Mouse (Mus musculus) 416B (cell line): ENCODE results near the gene Copb1.
"Not testable (repeated sequence)": the region's sequence is repeated elsewhere in the genome, so short reads cannot be mapped to it uniquely, and the experiment has no call there.

Experiments used
- DNase-seq: peaks from one replicate; pipeline ENCODE4 v3.0.0; 2011; ENCODE audit warnings: low read depth

Copb1 gene

GRCm38 (mm10) chr7:114216908-114217307 is 37.6 kb downstream of the Copb1 start:
- DNase-seq, result no peak

GRCm38 (mm10) chr7:114214385-114214784 is 40.1 kb downstream of the Copb1 start:
- DNase-seq, result no peak

- DNase-seq, result peak; percentile 59
These were observed 41.0 kb downstream of the Copb1 start for GRCm38 (mm10) chr7:114213537-114213936.

DNA sequence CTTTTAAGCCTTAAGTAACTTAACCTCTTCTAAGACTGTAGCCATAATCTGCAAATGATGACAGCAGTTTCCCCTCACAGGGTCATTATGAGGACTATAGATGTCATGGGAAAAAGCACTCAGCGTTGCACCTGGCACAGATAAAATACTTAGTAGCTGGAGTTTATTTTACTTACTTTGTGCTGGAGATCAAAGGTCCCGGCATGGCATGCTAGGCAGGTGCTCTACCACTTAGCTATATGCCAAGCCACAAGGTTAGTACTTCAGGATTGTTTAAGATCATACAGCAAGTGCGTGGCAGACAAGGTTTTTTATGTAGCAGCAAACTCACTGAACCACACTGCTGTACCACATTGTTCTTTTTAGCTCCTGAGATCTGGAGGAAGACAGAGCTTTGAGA is 43.9 kb downstream of the Copb1 start:
- no peak for DNase-seq

- no peak for DNase-seq
These were observed 44.7 kb downstream of the Copb1 start for GRCm38 (mm10) chr7:114209841-114210240.

DNA sequence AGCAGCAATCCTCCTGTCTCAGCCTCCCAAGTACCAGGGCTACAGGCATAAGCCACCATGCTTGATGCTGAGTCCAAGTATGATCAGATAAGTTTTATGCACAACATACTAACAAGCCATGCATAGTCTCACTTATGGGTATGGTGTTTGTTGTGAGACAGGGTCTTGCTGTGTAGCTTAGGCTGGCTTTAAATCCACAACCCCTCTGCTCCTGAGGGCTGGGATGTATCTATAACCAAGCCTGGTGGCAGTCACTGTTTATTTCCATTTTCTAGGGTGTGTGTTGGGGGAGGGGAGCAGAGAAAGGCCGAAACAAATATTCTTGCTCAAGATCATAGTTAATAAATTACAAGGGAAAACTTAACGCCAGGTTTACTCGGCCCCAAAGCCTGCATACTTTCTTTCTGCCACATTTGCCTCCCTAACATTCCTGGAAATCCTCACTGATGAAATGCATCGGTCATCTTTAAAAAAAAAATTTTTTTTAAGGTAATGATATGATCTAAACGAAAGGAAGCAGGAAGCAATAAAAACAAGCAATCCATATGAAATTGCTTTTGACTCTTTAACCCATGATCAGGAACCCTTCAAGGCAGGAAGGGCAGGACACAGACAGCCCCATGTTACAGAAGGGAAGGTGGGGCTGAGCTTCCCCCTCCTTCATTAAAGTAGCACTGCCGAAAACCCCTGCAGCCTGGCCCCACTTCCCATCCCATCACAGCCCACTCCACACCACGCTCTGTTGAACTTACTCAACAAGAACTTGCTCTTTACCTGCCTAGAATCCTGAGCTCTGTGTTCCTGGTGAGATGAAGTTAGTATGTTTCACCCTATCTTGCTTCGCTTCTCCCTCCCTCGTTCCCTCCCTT is 50.8 kb downstream of the Copb1 start:
- no peak for DNase-seq

GRCm38 (mm10) chr7:114202972-114203404 is 51.5 kb downstream of the Copb1 start:
- no peak for DNase-seq

DNA sequence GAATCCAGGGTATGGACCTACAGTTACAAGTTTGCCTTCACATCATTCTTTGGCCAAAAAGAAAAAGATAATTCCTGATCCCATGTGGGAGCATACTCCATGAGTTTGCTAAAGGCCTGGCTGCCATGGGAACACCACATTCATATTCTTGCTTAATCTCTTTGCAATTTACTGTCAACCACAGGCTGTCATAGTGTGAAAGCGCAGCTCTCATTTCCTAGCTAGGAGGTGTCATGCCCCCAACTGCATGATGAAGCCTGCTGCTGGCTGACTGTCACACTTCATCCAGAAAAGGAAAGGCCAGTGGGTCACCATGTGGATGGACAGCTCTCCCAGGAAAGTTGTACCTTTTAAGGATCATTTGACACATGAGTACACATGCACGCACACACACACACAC is 53.9 kb downstream of the Copb1 start:
- no peak for DNase-seq

DNA sequence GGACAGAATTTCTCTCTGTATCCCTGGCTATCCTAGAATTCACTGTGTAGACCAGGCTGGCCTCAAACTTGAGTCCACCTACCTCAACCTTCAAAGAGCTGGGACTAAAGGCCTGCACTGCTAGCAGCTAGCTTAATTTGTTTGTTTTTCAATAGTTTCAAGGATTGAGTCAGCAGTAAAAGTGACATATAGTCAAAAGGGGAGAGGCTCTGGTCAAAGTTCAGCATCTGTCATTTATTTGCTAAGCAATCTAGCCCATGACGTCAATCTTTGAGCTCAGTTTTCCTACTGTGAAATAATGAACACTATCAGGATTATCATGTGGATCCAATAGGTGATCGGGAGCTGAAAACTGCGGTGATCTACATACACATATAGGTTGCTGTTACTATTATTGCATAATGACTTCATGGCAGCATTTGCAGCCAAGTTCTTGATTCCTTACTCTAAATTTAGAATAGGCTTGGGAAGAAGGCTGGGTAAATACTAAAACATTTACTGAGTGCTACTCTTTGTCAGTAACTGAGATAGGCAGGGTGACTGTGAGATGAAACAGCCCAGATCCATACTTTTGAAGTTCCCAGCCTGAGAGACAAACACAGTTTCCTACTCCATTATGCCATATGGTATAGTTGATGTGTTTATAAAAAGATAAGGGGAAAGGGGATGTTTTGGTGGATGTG is 54.9 kb downstream of the Copb1 start:
- no peak for DNase-seq

DNA sequence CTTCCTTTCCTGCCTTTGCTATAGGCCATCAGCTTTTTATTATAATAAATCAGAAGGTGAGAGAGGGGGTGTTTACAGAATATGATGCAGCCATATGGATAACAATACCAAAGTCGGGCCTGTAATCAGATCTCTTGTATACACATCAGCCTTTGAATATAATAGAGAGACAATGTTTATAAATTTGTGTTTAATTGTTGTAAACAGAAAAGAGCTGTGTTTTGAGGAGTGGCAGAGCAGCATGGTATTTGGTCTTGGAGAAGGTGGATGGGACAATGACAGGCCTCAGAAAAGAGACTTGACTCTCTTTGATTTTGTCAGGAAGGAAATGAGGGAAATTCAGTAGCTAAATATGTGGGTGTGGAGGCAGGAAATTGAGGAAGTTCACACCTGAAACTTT is 56.3 kb downstream of the Copb1 start:
- no peak for DNase-seq

GRCm38 (mm10) chr7:114196588-114196987 is 57.9 kb downstream of the Copb1 start:
- DNase-seq, result not testable (repeated sequence)

- DNase-seq, result not testable (repeated sequence)
These were observed 59.7 kb downstream of the Copb1 start for GRCm38 (mm10) chr7:114194788-114195187.

DNA sequence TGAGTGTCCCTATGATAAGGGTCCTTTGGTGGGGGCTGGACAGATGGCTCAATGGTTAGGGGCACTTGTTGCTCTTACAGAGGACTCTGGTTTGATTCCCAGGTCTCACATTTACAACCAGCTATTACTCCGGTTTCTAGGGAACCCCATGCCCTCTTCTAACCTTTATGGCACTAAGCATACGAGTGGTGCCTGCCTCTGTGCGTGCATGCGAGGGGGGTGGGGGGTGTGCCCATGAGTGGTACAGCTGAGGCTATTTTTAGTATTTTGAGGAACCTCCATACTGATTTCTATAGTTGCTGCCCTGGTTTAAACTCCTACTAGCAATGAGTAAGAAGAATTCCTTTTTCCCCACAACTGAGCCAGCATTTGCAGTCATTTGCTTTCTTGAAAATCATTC is 60.3 kb downstream of the Copb1 start:
- DNase-seq, result no peak

GRCm38 (mm10) chr7:114193284-114194067 is 61.0 kb downstream of the Copb1 start:
- no peak for DNase-seq

DNA sequence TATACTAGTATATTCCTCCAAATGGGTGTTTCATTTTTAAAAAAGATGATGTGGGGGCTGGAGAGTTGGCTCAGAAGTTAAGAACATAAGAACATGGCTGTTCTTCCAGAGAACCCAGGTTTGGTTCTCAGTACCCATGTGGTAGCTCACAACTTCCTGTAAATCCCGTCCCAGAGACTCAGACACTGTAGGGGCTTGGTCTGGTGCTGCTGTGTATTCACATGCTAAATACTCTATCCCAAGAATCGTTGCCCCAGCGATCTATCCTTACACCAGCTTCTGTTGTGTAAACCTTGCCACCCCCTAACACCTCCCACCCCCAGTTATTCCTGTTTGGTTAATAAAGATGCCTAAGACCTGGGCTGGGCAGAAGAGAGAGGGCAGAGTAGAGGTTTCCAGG is 61.9 kb downstream of the Copb1 start:
- no peak for DNase-seq

GRCm38 (mm10) chr7:114183416-114183815 is 71.1 kb downstream of the Copb1 start:
- no peak for DNase-seq

DNA sequence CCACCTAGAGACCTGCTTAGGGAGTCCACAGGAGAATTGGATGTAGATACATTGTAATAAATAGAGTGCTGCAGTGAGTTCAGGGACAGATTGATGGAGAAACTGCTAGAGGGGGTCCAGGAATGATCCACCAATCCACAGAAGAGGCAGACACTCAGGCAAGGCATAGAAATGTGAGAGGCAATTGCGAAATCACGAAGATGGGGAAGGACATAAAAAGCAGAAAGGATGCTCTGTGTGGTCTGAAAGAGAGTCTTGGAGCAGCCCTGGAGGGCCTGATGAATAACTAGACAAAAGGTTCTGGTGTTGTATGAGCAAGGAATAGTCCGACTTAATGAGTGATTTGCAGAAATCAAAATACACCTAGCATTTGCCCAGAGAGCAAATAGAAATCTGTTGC is 71.8 kb downstream of the Copb1 start:
- no peak for DNase-seq

DNA sequence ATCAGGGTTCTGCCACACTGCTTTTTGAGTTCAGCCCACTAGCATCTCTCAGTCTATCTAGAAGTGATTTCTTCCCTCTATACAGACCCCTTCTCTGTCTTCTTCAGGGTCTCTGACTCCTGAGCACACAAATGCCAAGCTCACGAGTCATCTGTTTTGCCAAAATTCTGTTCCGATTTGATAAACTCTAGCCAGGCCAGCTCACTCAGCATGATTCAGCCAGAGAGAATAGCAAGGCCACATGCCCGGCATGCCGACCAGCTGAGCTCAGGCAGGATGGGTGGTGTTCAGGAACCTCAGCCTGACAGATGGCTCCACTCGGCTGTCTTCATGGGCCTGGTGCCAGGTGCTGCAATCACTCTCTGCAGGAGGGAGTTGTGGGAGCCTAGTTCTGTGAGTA is 73.1 kb downstream of the Copb1 start:
- DNase-seq, result peak; percentile 11

DNA sequence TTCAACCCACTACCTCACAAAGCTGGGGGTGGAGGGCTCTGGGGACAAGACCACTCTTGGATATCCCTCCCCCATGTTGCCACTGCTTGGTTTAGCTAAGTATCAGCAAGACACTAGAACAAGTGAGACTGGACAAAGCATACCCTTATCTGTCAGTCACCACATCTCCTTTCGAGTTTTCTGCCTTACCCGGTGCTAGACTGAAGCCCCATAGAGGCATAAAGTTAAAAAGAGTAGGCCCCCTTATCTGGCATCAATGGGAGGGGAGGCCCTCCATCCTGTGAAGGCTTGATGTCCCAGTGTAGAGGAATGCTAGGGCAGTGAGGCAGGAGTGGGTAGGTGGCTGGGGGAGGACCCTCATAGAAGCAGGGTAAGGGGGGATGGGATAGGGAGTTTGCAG is 77.9 kb downstream of the Copb1 start:
- no peak for DNase-seq

DNA sequence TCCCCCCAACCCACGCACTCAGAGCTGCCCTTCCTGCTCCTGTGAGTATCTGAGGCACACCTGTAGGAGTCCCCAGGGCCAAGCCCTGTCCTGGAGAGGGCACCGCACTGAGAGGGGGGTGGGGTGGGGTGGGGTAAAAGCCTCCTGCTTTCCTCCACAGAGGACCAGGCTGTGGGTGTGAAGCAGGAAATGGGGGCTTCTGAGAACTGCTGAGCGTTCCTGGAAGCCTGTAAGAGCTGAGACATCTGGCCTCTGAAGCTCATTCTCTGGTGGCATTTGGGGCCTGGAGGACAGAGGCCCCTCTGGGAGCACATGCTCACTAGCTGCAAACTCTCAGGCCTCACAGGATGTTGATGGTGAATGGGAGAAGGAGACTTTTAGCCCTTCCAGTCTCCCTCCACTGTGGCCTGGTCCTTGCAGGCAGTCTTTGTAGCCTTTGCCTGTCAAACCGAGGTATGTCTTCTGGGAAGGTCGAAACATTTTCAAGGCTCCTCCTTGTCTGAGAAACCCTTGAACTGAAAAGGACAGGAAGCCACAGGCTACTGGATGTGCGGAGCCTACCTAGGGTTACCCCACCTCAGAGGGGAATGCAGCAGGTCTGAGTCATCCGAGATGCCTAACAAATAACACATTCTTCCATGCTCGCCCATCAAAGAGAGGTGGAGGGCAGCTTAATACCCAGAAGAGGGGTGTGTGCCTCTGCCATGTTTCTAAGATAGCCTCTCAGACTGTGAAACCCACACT is 83.0 kb downstream of the Copb1 start:
- no peak for DNase-seq

DNA sequence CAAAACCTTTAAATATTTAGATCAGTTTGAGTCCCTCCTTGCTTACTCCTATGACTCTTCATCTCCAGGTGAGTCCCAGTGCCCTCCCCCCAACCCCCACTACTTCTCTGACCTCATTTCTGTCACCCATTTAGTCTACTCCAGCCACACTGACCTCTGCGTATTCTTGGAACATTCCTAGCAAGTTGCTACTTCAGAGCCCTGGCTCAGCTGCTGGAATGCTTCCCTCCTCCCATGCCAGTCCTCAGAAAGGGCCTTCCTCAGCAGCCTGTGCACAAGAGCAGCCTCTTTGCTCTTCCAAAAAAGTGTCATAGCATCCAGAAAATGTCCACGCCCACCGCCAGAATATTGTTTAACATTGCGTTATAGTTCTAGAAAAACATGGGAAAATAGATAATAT is 84.5 kb downstream of the Copb1 start:
- no peak for DNase-seq

DNA sequence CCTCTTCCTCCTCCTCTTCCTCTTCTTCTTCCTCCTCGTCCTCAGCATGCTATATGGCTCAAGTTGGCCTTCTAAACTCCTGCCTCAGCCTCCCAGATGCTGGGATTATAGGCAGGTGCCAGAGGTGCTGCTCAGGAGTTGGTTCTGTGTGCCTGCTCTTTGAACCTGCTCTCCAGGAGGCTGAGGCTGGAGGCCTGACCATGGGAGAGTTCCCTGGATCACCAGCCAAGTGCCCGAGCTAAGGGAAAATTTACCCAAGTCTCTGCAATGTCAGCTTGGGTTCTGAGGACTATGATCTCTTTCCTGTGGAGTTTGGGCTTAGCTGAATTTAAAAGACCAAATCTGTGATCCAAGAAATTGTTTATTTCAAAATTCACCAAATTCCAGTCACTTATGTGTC is 85.1 kb downstream of the Copb1 start:
- no peak for DNase-seq
